Mouse (Mus musculus) monocyte, adult 2 months (primary cell): ENCODE measurements around the gene Sprr3.
"Not testable (repeated sequence)": the region's sequence is repeated elsewhere in the genome, so short reads cannot be mapped to it uniquely, and the experiment has no call there.

Experiments
- DNase-seq, 2 experiments: peaks; one replicate each; pipeline ENCODE4 v3.0.0; 2022; ENCODE audit warnings: low spot score in 2 of 2, low read depth in 1 of 2

Gene Sprr3

DNA sequence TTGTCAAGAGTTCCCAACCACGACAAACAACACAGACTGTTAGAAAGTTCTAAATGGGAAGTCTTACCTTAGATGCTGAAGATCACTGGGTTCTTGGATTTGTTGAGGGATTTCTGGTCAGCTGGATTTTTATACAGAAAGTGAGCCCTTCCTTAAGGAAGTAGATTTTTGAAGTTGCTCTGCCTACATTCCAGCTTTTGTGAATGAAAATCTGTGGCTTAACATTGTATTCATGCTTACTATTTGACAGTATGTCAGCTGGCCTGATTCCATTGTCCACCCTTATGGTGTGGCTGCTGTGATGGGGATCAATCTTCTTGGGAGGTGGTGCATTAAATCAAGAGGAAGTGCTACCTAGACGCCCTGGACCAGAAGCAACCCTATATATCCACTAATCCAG, at the start of gene Sprr3:
Sprr3 (minus strand) TSS at position 101 of the 400 bp plus-strand sequence.
- no peak for DNase-seq

GRCm38 (mm10) chr3:92508185-92508584, 49.7 kb upstream of the Sprr3 start:
- DNase-seq: no peak

DNA sequence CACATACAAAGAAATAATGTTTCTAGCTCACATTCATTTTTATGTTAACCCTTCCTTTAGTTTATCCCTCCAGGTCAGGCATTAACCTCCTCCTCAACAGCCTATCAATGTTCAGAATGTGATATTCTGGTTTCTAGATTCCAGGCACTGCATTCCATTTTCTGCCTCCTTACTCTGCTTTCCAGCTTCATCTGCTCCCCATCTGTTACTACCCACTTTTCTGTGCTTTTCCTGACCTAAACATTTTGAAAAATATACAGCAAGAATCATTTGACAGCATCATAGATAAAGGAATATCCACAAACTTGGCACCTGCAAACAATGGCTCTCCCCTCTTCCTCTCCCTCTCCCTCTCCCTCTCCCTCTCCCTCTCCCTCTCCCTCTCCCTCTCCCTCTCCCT, 45.0 kb upstream of the Sprr3 start:
- DNase-seq: no peak

DNA sequence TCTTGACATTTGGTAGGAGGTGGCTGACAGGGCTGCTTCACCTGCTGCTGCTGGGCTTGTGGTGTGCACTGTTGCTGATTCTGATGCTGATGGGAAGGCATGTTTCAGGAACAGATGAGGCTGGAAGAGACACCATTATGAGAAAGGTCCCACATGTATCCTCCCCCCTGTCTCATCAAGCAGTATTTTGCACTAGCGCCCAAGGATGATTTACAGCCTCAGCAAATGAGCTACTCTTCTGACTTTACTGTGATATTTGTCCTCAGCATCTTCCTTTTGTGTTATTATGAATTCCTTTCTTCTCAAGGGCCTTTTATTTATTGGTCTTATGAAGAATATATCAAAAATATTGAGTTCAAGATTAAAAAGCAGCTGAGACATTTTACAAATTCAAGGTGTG, 41.9 kb upstream of the Sprr3 start, which contains the start of gene Sprr4:
Sprr4 (minus strand) TSS at position 101 of the 400 bp plus-strand sequence.
- DNase-seq: no peak

- DNase-seq: not testable (repeated sequence)
Measured at GRCm38 (mm10) chr3:92490262-92490661, 31.7 kb upstream of the Sprr3 start.

DNA sequence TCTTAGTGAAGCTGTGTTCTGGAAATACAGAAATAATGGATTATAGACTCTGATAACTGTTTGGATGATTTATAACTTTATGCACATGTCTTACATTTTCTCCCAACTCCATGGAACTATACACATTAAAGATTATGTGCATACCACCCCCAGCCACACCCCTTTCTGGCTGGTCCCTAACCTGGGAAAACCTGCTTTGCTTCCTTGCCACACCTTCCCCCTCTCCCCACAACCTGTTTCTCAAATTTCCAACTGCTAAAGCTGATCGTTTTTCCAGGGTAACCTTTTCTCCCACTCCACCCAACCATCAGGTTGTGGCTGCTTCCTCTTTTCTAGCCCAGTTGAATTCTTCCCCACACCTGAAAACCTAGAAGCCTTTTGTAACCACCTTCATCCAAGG, 27.8 kb upstream of the Sprr3 start:
- DNase-seq: no peak

DNA sequence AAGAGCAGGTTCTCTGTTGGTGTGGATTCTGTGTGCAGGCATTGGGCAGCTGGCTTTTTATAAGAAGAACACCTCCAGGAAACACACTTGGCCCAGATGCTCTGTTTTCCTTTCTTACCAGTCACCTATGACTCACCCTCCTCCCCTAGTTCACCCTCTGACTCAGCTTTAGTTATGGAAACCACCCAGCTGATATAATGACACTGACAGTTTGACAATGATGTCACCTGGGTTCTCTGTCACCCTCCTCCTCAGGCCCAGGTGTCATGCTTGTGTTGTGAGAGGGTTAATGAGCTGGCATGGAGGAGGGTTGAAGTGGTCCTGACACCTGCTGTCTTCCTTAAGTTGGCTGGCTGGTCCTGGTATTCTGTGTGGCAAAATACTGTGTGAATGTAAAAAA, 27.3 kb upstream of the Sprr3 start, which contains the start of gene Sprr1a:
Sprr1a (minus strand) TSS at position 33 of the 400 bp plus-strand sequence.
- DNase-seq: no peak

DNA sequence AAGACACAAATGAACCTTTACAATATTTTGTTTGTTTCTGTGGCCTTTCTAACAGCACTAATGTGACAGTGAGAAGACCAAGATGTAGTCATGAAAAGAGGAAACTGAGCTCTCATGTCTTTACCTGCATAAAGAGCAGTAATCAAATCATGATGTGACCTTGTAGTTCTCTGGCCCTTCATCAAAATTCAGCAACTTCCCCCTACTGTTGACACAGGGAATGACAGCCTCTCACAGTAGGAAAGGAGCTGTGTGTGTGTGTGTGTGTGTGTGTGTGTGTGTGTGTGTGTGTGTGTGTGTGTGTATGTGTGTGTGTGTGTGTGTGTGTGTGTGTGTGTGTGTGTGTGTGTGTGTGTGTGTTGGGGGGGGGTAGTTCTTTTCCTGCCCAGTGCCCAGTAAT, 22.7 kb upstream of the Sprr3 start:
- not testable (repeated sequence) for DNase-seq

DNA sequence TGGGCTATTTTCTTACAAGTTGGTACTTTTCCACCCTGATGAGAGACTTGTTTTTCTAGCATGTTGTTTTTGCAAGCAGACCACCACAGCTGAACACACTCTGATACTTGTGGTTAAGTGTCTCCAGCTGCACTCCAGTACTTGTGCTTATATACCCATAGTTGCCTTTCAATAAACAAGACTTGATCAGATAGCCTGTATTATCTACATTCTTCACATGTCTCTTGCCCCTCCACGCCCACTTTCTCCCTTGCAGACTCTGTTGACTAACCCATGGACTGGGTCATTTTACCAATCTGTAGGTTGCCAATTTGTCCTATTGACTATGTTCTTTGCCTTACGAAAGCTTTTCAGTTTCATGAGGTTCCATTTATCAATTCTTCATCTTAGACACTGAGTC, 11.6 kb upstream of the Sprr3 start:
- DNase-seq: no peak

GRCm38 (mm10) chr3:92467424-92467823, 8.9 kb upstream of the Sprr3 start:
- DNase-seq: no peak

DNA sequence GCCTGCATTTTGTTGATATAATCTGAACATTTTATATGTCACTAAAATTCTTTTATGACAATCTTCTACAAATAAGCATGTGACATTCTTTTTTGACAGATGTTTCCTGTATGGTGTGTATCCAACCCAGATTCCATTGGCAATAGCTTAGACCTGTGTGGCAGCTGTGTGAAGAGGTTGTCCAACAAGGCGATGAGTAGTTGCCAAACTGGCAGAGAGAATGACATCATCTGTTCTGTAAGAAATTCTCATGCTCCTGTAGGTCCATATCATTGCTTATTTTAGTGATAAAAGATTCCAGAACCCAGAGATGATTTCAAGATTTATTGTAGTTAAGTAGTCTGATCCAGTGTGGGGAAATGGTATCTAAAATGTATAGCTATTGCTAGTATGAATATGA, 8.1 kb upstream of the Sprr3 start:
- DNase-seq: no peak

DNA sequence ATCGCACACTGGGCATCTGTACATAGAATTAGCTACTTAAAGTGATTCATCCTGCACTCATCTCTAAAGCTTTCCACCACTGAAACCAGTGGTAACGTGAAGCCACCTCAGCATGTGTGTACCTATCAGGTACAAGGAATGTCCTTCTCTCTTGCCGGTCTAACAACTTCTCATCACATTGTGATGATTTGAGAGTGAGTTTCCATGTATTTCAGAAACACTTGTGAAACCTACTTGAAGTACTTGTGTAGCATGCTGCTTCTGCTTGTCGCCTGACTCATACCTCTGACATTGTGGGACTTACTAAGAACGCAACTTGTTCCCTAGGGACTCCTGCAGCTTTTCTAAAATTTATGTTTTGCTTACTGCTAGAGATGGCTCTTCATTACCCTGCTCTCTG, 3.4 kb downstream of the Sprr3 start:
- no peak for DNase-seq

DNA sequence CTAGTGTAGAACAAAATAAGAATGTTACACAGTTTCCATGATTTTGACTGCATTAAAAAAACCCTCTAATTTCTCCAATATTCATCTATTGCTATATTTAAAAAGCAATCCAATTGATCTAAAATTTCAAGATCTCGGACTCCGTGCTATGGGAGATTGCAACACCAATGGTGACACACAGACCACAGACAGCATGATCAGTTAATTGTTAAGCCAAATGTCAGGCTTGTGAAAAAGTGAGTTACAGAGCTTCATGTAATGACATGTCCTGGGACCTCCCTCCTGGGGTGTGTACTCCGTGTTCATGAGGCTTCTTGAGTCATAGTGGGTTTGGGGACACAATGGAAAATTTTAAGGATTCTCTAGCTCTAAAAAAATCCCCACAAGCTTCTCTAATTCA, 18.3 kb downstream of the Sprr3 start:
- DNase-seq: no peak

GRCm38 (mm10) chr3:92438689-92439088, 19.8 kb downstream of the Sprr3 start, which contains the start of gene Sprr1b:
TSS of gene Sprr1b (minus strand) at chr3:92438789.
- no peak for DNase-seq

DNA sequence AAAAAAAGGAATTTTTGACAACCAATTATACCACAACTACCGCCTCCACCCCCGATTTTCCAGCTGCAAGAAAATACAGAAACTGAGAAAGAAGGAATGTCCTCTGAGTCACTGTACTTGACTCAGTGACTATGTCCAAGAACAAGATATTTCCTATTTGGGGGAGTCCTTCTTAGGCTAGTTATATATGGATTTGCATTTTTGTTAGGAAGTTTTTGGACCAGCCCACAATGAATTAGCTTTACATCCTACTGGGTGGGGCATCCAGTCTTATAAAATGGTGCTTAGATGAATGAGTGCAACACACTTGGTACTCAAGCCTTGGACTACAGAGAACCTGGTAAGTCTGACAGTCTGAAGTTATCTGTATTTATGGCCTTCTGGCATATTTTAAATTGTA, 26.2 kb downstream of the Sprr3 start, which contains the start of gene Sprr2k:
Sprr2k (plus strand) TSS at position 301 of the 400 bp plus-strand sequence.
- DNase-seq: no peak

GRCm38 (mm10) chr3:92429323-92429722, 29.2 kb downstream of the Sprr3 start, which contains the start of gene Gm9774:
TSS of gene Gm9774 (minus strand) at chr3:92429423.
- DNase-seq: no peak

GRCm38 (mm10) chr3:92417782-92418181, 40.7 kb downstream of the Sprr3 start, which contains the start of gene Sprr2j-ps:
TSS of gene Sprr2j-ps (plus strand) at chr3:92418082.
- no peak for DNase-seq

DNA sequence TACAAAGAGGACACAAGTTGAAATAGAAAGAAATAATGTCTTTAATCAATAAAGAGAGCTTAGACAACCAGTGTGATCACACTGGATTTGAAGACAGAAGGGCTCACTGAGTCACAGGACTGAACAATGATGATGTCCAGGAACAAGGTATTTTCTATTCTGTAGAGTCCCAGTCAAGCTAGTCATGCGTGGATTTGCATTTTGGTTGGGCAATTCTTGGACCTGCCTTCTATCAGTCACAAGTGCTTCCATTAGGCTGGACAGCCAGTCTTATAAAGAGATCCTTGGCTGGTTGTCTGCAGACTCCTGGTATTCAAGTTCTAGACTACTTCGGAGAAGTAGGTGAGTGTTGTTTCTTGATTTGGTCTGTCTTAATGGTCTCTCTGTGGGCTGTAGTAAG, 50.8 kb downstream of the Sprr3 start, which contains the start of gene Sprr2i:
Sprr2i (plus strand) TSS at position 301 of the 400 bp plus-strand sequence.
- no peak for DNase-seq
